In the genomic region with DNA sequence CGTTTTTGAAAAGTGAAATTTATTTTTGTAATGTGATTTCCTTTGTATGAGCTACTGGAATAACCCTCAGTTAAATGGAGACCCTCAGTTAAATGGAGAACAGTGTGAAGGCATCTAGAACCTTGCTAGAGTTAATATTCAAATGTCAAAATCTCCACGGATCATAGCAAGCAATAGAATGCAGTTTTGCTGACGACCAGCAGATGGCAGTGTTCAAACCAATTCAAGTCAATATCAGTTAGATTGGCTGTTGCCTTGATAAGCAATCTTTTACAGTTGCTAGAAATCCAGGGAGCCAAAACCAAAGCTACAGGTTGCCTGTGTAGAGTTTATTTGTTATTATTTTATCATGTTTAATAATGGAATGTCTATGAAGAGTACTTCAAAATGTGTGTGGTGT, we compare ENCODE assay signal across 8 mouse cellular contexts. TPM values are rescaled to one million over a fixed set of nuclear protein-coding genes. Genes with fewer than 3 reads are reported as not detected.
DNase-seq lines count a peak whose midpoint lies in the region; ATAC-seq and TF ChIP-seq lines count a peak whose summit lies in the region.

No protein-coding gene starts in this region.

- no peaks in the 10 kb centered on the region for H3K27me3 ChIP-seq in midbrain, embryonic 10.5 days (ENCODE audit: low read depth, poor library complexity, severe bottlenecking)
- H3K27me3 ChIP-seq in midbrain, embryonic 13.5 days, result no peaks in the 10 kb centered on the region
- no peaks in the 10 kb centered on the region for H3K27me3 ChIP-seq in MEL (ENCODE audit: control insufficient read depth in 1 of 2, insufficient read depth in 2 of 2, low read length in 2 of 2)
- H3K27me3 ChIP-seq in cerebellum, adult 2 months (ENCODE audit: control insufficient read depth, insufficient read depth, low read length), result no peaks in the 10 kb centered on the region

- no peak for TF ChIP-seq POLR2A in MEL (IDR thresholded peaks at IDR 0.05; ENCODE audit: control insufficient read depth in 1 of 2, insufficient read depth in 1 of 2, low read depth in 1 of 2, low read length in 2 of 2, poor library complexity in 1 of 2)
- no peak for TF ChIP-seq POLR2A in cerebellum, adult 2 months (IDR thresholded peaks at IDR 0.05; ENCODE audit: borderline replicate concordance, insufficient read depth, low read length)

- peak; percentile 42 to 91 (median 71); a peak in 5 of 6 replicates for TF ChIP-seq CTCF in MEL (IDR thresholded peaks at IDR 0.05 in 2 of 3, conservative IDR thresholded peaks at IDR 0.05 in 1 of 3; ENCODE audit: control insufficient read depth in 1 of 3, insufficient read depth in 1 of 3, low read depth in 2 of 3, low read length in 3 of 3, poor library complexity in 1 of 3, severe bottlenecking in 1 of 3)
- TF ChIP-seq CTCF in cerebellum, adult 2 months (IDR thresholded peaks at IDR 0.05; ENCODE audit: borderline replicate concordance, insufficient read depth, low read depth, low read length), result 0 out of 2 replicates have a peak, but pooled peaks have one; percentile 29

- no peak overlapping the region for H3K4me3 ChIP-seq in midbrain, embryonic 10.5 days
- no peak overlapping the region for H3K4me3 ChIP-seq in midbrain, embryonic 13.5 days (replicated peaks)
- no peak overlapping the region for H3K4me3 ChIP-seq in MEL (ENCODE audit: control insufficient read depth in 1 of 2, insufficient read depth in 1 of 2, low read depth in 2 of 2, low read length in 2 of 2)
- no peak overlapping the region for H3K4me3 ChIP-seq in cerebellum, adult 2 months (replicated peaks; ENCODE audit: insufficient read depth, low read depth, low read length)

- H3K9ac ChIP-seq in midbrain, embryonic 13.5 days (replicated peaks), result no peak overlapping the region
- no peak overlapping the region for H3K9ac ChIP-seq in MEL (ENCODE audit: control insufficient read depth, low read depth, low read length, poor library complexity, severe bottlenecking)

- H3K36me3 ChIP-seq in midbrain, embryonic 10.5 days, result no peaks in the 10 kb centered on the region
- no peaks in the 10 kb centered on the region for H3K36me3 ChIP-seq in midbrain, embryonic 13.5 days
- 0 out of 4 replicates have a peak, but pooled peaks cover 0 to 2% of the 10 kb centered on the region in 2 experiments for H3K36me3 ChIP-seq in MEL (ENCODE audit: control insufficient read depth in 1 of 2, insufficient read depth in 2 of 2, low read length in 2 of 2)

- no peak overlapping the region for H3K27ac ChIP-seq in midbrain, embryonic 10.5 days (replicated peaks)
- H3K27ac ChIP-seq in midbrain, embryonic 13.5 days, result no peak overlapping the region
- H3K27ac ChIP-seq in MEL (ENCODE audit: control insufficient read depth, low read depth, low read length), result no peak overlapping the region
- no peak overlapping the region for H3K27ac ChIP-seq in cerebellum, adult 2 months (ENCODE audit: insufficient read depth, low read length)

- no peak for ATAC-seq in midbrain, embryonic 13.5 days

- peak; percentile 16 for TF ChIP-seq RAD21 in MEL (IDR thresholded peaks at IDR 0.05; ENCODE audit: low read depth, low read length)

- peak; percentile 26 for DNase-seq in midbrain, embryonic 10.5 days (ENCODE audit: low spot score)
- peak; percentile 76 for DNase-seq in MEL (ENCODE audit: low read depth, low spot score)
- DNase-seq in cerebellum, adult 2 months, result peak; percentile 16 to 23
- DNase-seq in gastrocnemius, postnatal 10 days, result peak; percentile 51
- DNase-seq in left cerebral cortex, adult 11 months (ENCODE audit: low spot score), result peak; percentile 30
- peak; percentile 19 to 24 for DNase-seq in natural killer cell, adult 2 months (ENCODE audit: low spot score in 2 of 2)
- no peak for DNase-seq in spleen, postnatal 4 days (ENCODE audit: low spot score in 2 of 2)

- TF ChIP-seq EP300 in MEL (IDR thresholded peaks at IDR 0.05; ENCODE audit: low read depth in 1 of 2, low read length in 2 of 2), result peak; percentile 21 to 22; a peak in 1 of 4 replicates

- 26% methylated on average over 3 of the region's 3 CpGs for WGBS in midbrain, embryonic 10.5 days
- 25% methylated on average over 3 of the region's 3 CpGs for WGBS in midbrain, embryonic 13.5 days
- 25% methylated on average over 3 of the region's 3 CpGs for whole genome bisulfite sequencing in cerebellum, adult 2 months

- H3K4me1 ChIP-seq in midbrain, embryonic 10.5 days, result no peaks in the 10 kb centered on the region
- no peaks in the 10 kb centered on the region for H3K4me1 ChIP-seq in midbrain, embryonic 13.5 days (replicated peaks)
- peaks cover 0 to 3% of the 10 kb centered on the region in 2 experiments; a peak in 1 of 4 replicates for H3K4me1 ChIP-seq in MEL (ENCODE audit: control insufficient read depth in 1 of 2, insufficient read depth in 2 of 2, low read length in 2 of 2)
- no peaks in the 10 kb centered on the region for H3K4me1 ChIP-seq in cerebellum, adult 2 months (ENCODE audit: control insufficient read depth, insufficient read depth, low read length)

- no peaks in the 10 kb centered on the region for H3K9me3 ChIP-seq in midbrain, embryonic 10.5 days (replicated peaks)
- no peaks in the 10 kb centered on the region for H3K9me3 ChIP-seq in midbrain, embryonic 13.5 days
- H3K9me3 ChIP-seq in MEL (replicated peaks; ENCODE audit: insufficient read depth, low read length), result no peaks in the 10 kb centered on the region

- no peak overlapping the region for H3K4me2 ChIP-seq in midbrain, embryonic 13.5 days (replicated peaks)

- no peaks in the 10 kb centered on the region for H3K79me2 ChIP-seq in MEL (ENCODE audit: control insufficient read depth, insufficient read depth, low read length, poor library complexity)

TF ChIP-seq in MEL, 35 proteins besides CTCF, POLR2A, EP300 and RAD21:
- TF ChIP-seq UBTF (IDR thresholded peaks at IDR 0.05; ENCODE audit: borderline replicate concordance, insufficient read depth, low read depth, low read length) (no peak), GATA1 (IDR thresholded peaks at IDR 0.05; ENCODE audit: low read depth, low read length) (peak; percentile 67), MYC (IDR thresholded peaks at IDR 0.05; ENCODE audit: low read depth, low read length) (no peak), MYB (IDR thresholded peaks at IDR 0.05; ENCODE audit: low read depth, low read length) (no peak), MAX (IDR thresholded peaks at IDR 0.05; ENCODE audit: low read length) (no peak), SMC3 (IDR thresholded peaks at IDR 0.05; ENCODE audit: low read depth, low read length) (peak; percentile 52), RCOR1 (IDR thresholded peaks at IDR 0.05; ENCODE audit: low read depth, low read length) (no peak), ZKSCAN1 (IDR thresholded peaks at IDR 0.05; ENCODE audit: low read depth, low read length) (no peak)

RNA-seq across cellular contexts. Expression of a gene that starts 2.6 kb away (rescaled TPM):
- polyA plus RNA-seq in midbrain, embryonic 10.5 days (2016; fragmentation: Nextera tagmentation; extraction: Ambion mirVana), result not detected in 2 replicates
- 0.05 TPM in 1 of 2 replicates, not detected in the other for polyA plus RNA-seq in midbrain, embryonic 13.5 days (2015; fragmentation: Nextera tagmentation; extraction: Ambion mirVana)
- total RNA-seq in MEL (2012; rRNA removed), result not detected in 2 replicates
- not detected for polyA plus RNA-seq in MEL (2012; ENCODE audit: insufficient read depth in 1 of 2, insufficient read length in 2 of 2, low read depth in 1 of 2, low replicate concordance in 2 of 2, missing spikeins in 1 of 2)
- 0.19 and 0.23 TPM in 2 replicates for polyA plus RNA-seq in cerebellum, adult 2 months (2012; rRNA removed)
- total RNA-seq in gastrocnemius, postnatal 10 days (2021), result 100 to 1,000 TPM; 159 to 177 TPM

RNA-seq across cellular contexts. Expression of a gene that starts 12.3 kb away (rescaled TPM):
- polyA plus RNA-seq in midbrain, embryonic 10.5 days (2016; fragmentation: Nextera tagmentation; extraction: Ambion mirVana), result 2.8 and 3.2 TPM in 2 replicates
- 4.0 and 5.0 TPM in 2 replicates for polyA plus RNA-seq in midbrain, embryonic 13.5 days (2015; fragmentation: Nextera tagmentation; extraction: Ambion mirVana)
- total RNA-seq in MEL (2012; rRNA removed), result 0.59 and 1.0 TPM in 2 replicates
- 1 to 10 TPM in 1 of 2 experiments, not detected in 1; 1.4 TPM for polyA plus RNA-seq in MEL (2012; ENCODE audit: insufficient read depth in 1 of 2, insufficient read length in 2 of 2, low read depth in 1 of 2, low replicate concordance in 2 of 2, missing spikeins in 1 of 2)
- 2.9 TPM in 2 replicates for polyA plus RNA-seq in cerebellum, adult 2 months (2012; rRNA removed)
- 1 to 10 TPM in 1 of 2 experiments, under 1 TPM in 1; 0.85 to 1.0 TPM for total RNA-seq in gastrocnemius, postnatal 10 days (2021)

Comparison
In these comparisons a context has a peak if more than half of its experiments do, and no peak if none do; other contexts are left out.
1. DNase-seq: peak in midbrain, embryonic 10.5 days (single experiment), MEL (single experiment), cerebellum, adult 2 months (2 of 2), gastrocnemius, postnatal 10 days (single experiment), left cerebral cortex, adult 11 months (single experiment) and natural killer cell, adult 2 months (2 of 2); none in spleen, postnatal 4 days (0 of 2).